Mouse (Mus musculus) right cerebral cortex, adult 2 months (tissue): ENCODE data around the gene Slc9a3r2.
"Not testable (repeated sequence)": the region's sequence is repeated elsewhere in the genome, so short reads cannot be mapped to it uniquely, and the experiment has no call there.

Experiments
- DNase-seq, 2 experiments: peaks; one replicate each; pipeline ENCODE4 v3.0.0; 2021 to 2022; ENCODE audit warnings: low spot score in 2 of 2

Slc9a3r2 gene

GRCm38 (mm10) chr17:24650070-24650616, at the start of gene Slc9a3r2:
Slc9a3r2 (minus strand) TSS chr17:24650327.
- no peak for DNase-seq

GRCm38 (mm10) chr17:24699473-24699872, 49.3 kb upstream of the Slc9a3r2 start:
- DNase-seq, result no peak

GRCm38 (mm10) chr17:24698715-24699114, 48.6 kb upstream of the Slc9a3r2 start:
- DNase-seq, result no peak

- DNase-seq, result no peak
Measured at GRCm38 (mm10) chr17:24697985-24698384, 47.9 kb upstream of the Slc9a3r2 start.

- DNase-seq, result peak; percentile 72 to 75
Measured at GRCm38 (mm10) chr17:24696011-24696697, 46.0 kb upstream of the Slc9a3r2 start, which contains the start of the genes Gfer and Noxo1. Gfer (minus strand) TSS chr17:24696156. Noxo1 (plus strand) TSS chr17:24696234.

- no peak for DNase-seq
Measured at GRCm38 (mm10) chr17:24695326-24696010, 45.3 kb upstream of the Slc9a3r2 start.

GRCm38 (mm10) chr17:24692385-24692784, 42.3 kb upstream of the Slc9a3r2 start:
- DNase-seq, result no peak

GRCm38 (mm10) chr17:24689251-24690081, 39.3 kb upstream of the Slc9a3r2 start, which contains the start of gene Syngr3:
Syngr3 (minus strand) TSS chr17:24689955.
- DNase-seq, result peak; percentile 49 to 59

- DNase-seq, result no peak
Measured at GRCm38 (mm10) chr17:24687599-24687998, 37.5 kb upstream of the Slc9a3r2 start.

- peak in 1 of 2 experiments; percentile 39 for DNase-seq
Measured at GRCm38 (mm10) chr17:24687146-24687595, 37.0 kb upstream of the Slc9a3r2 start.

GRCm38 (mm10) chr17:24686514-24686913, 36.4 kb upstream of the Slc9a3r2 start:
- no peak for DNase-seq

- no peak for DNase-seq
Measured at GRCm38 (mm10) chr17:24677500-24678080, 27.5 kb upstream of the Slc9a3r2 start.

GRCm38 (mm10) chr17:24676877-24677276, 26.8 kb upstream of the Slc9a3r2 start:
- no peak for DNase-seq

GRCm38 (mm10) chr17:24676187-24676586, 26.1 kb upstream of the Slc9a3r2 start:
- peak; percentile 67 to 77 for DNase-seq

- peak; percentile 53 for DNase-seq
Measured at GRCm38 (mm10) chr17:24674277-24674676, 24.1 kb upstream of the Slc9a3r2 start.

- DNase-seq, result no peak
Measured at GRCm38 (mm10) chr17:24672141-24672540, 22.0 kb upstream of the Slc9a3r2 start.

GRCm38 (mm10) chr17:24671346-24671745, 21.2 kb upstream of the Slc9a3r2 start:
- DNase-seq, result no peak

GRCm38 (mm10) chr17:24670246-24670844, 20.2 kb upstream of the Slc9a3r2 start:
- DNase-seq, result no peak

- DNase-seq, result peak; percentile 89 to 93
Measured at GRCm38 (mm10) chr17:24669545-24670245, 19.6 kb upstream of the Slc9a3r2 start, which contains the start of gene Zfp598. Zfp598 (plus strand) TSS chr17:24669687.

GRCm38 (mm10) chr17:24669214-24669544, 19.1 kb upstream of the Slc9a3r2 start:
- not testable (repeated sequence) for DNase-seq
